Mouse (Mus musculus): ENCODE data around the gene Nsmce4a. TPM values are rescaled to one million over a fixed set of nuclear protein-coding genes. Genes with fewer than 3 reads are reported as not detected.
"Not testable (repeated sequence)": the region's sequence is repeated elsewhere in the genome, so short reads cannot be mapped to it uniquely, and the experiment has no call there.

The Nsmce4a gene
- total RNA-seq, 1 experiment from 2014 or later = 155 TPM

DNA sequence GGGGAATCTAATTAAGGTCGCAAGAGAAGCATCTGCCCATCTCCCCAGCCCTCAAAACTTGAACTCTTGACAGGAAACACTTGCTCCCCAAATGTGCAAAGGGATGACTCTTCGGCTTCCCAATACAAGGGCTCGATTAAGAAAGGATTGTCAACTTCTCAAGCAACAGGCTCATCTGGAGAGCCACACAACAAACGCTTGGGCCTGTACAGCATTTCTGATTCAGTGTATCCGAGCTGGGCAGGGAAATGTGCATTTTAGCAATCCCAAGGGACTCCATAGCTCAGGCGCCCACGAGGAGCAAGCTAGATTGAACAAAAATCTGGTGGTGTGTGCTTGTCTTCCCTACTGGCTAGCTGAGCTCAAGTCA, 26.5 kb downstream of the Nsmce4a start:
- no peak for ATAC-seq (replicated peaks; ENCODE audit: insufficient number of reproducible peaks, low FRiP score, low TSS enrichment, poor library complexity, severe bottlenecking)

DNA sequence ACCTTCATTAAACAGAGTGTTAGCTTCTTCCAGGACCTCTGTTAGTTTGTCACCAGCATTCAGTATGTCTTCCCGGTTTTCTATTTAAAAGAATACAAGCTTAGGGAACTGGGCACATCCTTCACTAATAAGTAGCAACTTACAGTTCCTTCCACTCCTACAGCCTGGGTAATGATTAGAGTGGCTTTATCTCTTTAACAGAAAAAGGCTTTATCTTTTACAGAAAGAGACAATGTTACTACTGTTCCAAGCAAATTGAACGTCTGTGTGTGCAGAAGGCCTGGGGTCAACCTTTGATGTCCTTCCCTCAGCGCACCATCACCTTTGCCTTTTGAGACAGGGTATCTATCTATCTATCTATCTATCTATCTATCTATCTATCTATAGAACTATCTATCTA, 27.0 kb downstream of the Nsmce4a start:
- no peak for ATAC-seq (replicated peaks; ENCODE audit: insufficient number of reproducible peaks, low FRiP score, low TSS enrichment, poor library complexity, severe bottlenecking)

DNA sequence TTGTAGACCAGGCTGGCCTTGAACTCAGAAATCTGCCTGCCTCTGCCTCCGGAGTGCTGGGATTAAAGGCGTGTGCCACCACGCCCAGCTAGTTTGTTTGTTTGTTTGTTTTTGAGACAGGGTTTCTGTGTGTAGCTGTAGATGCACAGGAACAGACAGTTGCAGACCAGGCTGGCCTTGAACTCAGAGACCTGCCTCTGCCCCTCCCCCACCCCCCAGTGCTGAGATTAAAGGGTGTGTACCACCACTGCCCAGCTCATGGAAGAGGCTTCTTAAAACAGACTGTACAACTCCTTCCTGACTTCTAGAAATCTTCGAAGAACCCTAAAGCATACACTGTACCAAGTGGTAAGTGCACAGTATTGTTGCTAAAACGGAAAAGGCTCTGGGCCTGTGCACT, 27.5 kb downstream of the Nsmce4a start:
- ATAC-seq (replicated peaks; ENCODE audit: insufficient number of reproducible peaks, low FRiP score, low TSS enrichment, poor library complexity, severe bottlenecking) = no peak

DNA sequence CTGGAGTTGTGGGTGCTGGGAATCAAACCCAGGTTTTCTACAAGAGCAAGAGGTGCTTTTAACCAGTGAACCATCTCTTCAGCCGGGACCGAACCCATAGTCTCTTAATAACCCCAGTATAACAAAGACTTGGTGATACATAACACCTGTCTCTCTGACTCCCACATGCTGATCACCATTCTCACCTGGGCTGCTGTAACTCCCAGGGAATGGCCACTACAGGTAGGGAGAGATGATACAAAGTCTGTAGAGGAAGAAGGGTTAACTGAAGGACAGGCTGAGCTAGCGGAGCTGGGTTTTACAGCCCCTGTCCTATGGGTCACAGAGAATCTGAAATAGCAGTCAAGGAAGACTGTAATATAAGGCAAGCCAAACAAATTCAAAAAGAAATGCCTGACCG, 29.7 kb downstream of the Nsmce4a start:
- ATAC-seq (replicated peaks; ENCODE audit: insufficient number of reproducible peaks, low FRiP score, low TSS enrichment, poor library complexity, severe bottlenecking) = no peak

DNA sequence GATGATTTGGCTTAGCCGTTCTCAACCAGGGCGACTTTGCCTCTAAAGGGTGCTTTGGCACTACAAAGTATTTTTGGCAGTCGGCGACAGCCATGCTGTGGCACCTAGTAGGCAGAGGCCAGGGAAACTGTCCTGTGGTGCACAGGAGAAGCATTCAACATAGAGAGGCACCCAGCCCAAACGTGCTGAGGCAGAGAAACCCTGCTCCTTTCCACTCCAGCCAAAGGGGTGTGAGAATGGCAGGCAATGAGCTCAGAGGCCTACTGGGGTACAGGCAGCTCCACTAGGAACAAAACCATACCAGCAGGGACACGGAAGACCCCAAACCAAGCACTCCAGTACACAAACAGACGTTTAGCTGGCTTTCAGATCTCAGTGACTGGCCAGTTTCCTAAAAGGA, 32.7 kb downstream of the Nsmce4a start:
- no peak for ATAC-seq (replicated peaks; ENCODE audit: insufficient number of reproducible peaks, low FRiP score, low TSS enrichment, poor library complexity, severe bottlenecking)

DNA sequence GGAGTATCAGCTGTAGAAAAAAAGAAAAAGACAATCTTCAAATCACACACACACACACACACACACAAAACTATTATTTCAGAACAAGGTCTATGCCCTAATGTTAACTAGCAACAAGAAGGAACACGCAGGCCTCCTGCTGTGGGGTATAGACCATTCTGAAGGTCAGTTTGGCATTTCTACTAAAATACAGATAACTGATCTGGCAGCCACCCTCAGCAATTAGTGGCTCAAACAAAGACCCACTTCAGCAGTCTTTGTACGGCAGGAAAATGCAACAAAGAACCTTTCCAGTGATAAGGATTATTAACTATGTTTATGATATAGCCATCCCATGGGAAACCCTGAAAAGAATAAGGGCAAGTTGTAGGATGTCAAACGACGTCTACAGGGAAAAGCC, 35.9 kb downstream of the Nsmce4a start:
- no peak for ATAC-seq (replicated peaks; ENCODE audit: insufficient number of reproducible peaks, low FRiP score, low TSS enrichment, poor library complexity, severe bottlenecking)

DNA sequence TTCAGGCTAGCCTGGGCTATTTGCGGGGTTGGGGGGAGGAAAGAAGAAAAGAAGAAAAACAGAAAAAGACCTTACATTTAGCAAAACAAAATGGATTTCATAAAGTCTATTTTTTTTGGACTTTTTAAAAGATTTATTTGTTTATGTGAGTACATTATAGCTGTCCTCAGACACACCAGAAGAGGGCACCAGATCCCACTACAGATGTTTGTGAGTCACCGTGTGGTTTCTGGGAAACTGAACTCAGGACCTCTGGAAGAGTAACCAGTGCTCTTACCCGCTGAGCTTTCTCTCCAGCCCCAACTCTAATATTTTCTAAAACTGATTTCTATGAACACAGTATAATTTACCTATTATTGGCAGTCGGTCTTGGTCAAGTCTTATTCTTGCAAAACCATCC, 37.7 kb downstream of the Nsmce4a start:
- no peak for ATAC-seq (replicated peaks; ENCODE audit: insufficient number of reproducible peaks, low FRiP score, low TSS enrichment, poor library complexity, severe bottlenecking)

DNA sequence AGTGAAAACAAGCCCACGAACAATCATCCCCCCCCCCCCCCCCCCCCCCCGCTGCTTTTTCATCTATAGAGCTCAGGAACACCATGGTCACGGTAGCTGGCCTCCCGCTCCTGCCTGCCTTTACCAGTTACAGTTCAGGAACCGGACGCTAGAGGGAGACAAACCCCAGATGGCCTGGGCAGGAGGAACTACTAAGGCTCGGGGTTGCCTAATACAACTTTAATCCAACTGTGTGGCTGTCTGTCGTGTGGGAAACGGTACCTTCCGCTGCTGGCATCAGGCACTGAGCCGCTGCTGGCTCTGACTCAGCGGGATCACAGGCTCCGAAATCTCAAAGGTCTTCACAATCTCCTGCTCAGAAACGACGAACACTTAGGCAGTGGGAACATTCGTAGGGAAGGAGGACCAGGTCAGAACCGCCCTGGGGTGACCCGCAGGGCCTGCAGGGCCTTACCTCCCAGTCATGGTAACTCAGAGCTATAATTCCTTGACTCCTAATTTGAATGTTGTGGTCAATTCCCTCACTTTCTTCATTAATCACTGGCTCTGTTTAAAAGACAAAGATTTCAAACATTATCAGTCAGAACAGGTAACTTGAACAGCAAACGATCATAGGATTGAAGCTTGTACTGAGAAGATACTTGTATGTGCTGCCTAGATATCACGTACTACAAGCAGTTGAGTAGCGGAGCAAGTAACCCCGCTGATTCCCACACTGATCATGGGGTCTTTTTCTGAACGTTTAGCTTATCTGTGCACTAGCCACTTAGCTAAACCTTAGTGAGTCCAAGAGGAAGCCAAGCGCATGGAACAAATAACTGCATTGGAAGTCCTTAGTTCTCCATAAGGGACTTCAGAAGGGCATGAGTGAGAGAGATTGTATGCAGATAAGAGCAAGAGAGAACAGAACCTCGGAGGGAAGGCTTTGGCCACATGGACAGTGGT, 39.3 kb downstream of the Nsmce4a start:
- peak; percentile 100 for ATAC-seq (replicated peaks; ENCODE audit: insufficient number of reproducible peaks, low FRiP score, low TSS enrichment, poor library complexity, severe bottlenecking)

DNA sequence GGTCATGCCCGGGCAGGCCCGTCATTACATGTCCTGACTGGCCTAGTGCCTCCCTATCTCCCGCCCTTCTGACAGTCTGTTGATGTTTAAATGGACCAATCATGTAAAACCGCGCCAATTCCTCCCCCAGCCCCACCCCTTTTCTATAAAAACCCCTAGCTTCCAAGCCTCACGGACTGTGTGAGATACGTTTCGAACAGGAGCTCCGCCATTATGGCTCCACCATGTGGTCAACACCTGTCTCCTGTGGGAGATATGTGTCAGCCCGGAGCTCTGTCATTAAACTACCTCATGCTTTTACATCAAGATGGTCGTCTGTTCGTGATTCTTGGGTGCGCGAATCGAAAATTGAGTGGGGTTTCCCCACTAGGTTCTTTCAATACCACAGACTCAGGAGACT, 41.8 kb downstream of the Nsmce4a start:
- not testable (repeated sequence) for ATAC-seq (replicated peaks; ENCODE audit: insufficient number of reproducible peaks, low FRiP score, low TSS enrichment, poor library complexity, severe bottlenecking)

DNA sequence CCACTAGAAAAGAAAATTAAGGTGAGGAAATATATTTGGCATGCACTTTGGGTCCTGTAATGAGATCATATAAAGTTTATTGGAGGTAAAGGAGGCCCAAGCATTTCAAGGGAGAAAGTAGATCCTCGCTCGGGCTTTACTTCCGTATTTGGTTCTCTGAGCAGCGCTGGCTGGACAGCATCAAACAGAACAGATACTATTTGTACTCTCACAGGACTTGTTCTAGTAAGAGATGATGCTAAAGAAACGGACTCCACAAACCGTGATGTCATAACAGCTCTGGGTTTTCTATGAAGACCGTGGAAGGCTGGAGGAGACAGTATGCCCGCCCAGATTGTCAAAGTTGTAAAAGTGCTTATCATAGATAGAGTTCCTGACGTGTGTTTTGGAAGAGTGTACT, 45.6 kb downstream of the Nsmce4a start:
- ATAC-seq (replicated peaks; ENCODE audit: insufficient number of reproducible peaks, low FRiP score, low TSS enrichment, poor library complexity, severe bottlenecking) = no peak

DNA sequence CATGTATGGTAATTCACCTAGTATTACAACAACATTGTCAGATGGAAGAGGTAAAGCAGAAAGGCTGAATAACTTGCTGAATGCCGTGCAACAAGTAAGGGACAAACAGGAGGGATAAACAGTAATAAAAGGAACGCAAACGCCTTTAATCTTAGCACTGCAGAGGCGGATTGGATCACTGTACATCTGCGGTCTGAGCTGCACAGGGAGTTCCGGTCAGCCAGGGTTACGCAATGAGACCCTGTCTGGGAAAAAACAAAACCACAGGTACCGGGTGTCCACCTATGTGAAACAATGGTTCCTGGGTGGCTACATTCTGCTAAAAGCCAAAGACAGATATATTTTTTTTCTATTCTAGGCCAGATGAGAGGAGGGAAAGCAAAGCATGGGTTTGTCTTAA, 49.5 kb downstream of the Nsmce4a start:
- ATAC-seq (replicated peaks; ENCODE audit: insufficient number of reproducible peaks, low FRiP score, low TSS enrichment, poor library complexity, severe bottlenecking) = no peak

DNA sequence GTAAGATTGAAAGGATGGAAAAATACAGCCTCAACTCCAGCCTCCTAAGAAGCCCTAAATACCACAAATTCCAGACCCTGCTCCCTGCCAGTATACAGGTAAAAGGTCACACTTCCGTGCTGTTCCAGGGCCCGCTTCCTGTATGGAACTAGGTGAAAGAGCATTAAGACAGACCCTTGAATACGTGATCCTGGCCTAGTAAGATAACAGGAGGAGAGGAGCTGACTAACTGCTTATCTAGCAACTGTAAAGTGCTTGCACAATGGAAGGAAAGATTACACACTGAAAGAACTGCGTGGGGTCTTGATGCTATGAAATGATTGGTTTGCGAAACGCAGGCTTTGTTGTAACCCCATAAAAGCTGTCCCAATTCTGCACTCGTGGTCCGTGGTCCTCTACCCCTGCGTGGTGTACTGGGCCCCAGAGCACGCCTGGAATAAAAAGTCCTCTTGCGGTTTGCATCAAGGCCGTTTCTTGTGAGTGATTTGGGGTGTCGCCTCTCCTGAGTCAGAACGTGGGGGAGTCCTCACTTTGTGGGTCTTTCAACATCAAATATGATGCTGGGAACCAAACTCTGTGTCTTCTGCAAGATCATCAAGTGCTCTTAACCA, 52.0 kb downstream of the Nsmce4a start:
- no peak for ATAC-seq (replicated peaks; ENCODE audit: insufficient number of reproducible peaks, low FRiP score, low TSS enrichment, poor library complexity, severe bottlenecking)

DNA sequence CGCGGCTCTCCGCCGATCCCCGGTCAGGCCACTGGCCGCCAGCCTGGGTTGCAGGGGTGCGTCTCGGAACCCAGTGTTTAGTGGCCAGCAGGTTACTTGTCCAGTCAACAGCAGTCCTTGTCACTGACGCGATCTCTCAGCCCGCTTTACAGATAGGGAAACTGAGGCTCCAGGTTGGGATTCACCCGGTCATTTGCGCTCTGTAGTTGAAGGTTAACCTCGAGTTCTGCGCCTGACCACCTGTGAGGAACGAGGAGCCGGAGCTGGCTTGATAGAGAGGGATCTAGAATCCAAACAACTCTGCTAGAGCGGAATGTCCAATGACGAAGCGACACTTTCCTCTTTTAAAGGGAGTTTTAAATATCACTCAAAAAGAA, 52.9 kb downstream of the Nsmce4a start, which contains the start of gene Ate1:
Gene Ate1 (minus strand): TSS at position 321 of the 377 bp plus-strand sequence.
- no peak for ATAC-seq (replicated peaks; ENCODE audit: insufficient number of reproducible peaks, low FRiP score, low TSS enrichment, poor library complexity, severe bottlenecking)

DNA sequence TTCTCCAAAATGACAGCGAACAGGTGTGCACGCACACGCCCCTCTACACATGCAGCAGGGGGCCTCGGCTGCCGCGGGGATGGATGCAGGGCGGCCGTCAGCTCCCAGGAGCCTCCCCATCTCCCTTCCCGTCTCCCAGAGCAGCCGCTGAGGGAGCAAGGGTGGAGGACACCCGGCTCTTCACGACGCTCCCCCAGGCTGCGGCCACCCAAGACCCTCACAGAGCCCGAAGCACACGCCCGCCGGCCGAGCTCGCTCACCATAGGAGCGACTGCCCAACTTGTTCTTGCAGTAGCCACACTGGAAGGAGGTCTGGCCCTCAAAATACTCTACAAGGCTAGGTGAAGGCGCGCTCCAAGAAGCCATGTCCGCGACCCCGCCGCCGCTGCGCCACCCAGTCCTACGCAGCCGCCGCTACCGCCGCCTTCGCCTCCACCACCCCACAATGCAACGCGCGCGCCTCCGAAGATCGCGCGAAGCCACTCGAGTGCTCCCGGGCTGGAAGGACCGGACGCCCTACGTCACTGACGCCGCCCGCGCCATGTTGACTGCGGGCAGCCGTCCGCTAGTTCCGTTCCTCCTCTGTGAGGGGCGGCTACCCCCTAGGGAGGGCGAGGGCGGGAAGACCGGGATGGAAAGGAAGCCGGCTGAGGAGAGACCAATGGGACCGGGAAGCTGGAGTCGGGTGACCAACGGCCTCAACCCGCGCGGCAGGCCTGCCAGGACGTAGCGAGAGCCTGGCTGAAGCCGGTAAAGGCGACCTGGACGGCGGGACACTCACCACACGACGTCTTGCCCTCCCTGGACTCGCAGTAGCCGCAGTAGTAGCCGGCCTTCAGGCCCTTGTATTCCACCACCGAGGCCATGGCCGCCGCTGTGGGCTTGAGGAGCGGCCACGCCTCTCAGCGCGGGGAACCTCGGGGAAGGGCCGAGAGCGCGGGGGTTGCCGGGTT, 53.5 kb downstream of the Nsmce4a start:
- ATAC-seq (replicated peaks; ENCODE audit: insufficient number of reproducible peaks, low FRiP score, low TSS enrichment, poor library complexity, severe bottlenecking) = peak; percentile 93

DNA sequence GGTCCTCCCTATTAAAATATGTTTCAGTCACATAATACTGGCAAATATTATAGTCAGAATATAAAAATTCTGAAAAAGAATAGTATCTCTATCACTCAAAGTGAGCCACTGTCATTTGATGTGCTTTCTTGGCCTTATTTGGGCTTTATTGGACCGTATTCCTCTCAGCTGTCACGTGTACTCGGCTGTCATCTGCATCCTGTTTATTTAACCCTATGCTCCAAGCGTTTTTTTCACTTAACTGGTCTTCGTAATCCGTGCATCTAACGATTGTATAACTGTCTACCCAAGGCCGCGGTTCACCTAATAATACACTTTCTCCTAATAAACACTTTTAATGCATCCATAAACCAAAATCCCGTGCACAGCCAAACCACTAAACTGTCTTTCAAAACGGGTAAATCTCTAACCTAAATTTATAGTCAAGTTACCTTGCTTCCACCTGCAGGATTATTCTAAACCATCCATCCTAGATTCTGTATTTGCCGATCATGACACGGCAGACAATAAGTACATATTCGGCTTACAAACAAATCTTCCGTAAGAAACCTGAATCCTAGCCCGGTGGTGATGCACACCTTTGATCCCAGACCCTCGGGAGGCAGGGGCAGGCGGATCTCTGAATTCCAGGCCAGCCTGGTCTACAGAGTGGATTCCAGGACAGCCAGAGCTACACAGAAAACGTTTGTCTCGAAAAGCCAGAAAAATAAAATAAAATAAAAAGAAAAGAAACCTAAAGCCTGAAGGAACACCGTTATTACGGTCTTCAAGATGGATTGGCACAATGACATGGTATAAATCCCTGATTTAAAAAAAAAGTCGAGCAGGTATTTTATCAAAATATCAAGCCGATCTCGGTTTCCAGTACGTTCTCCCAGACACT, 54.5 kb downstream of the Nsmce4a start:
- no peak for ATAC-seq (replicated peaks; ENCODE audit: insufficient number of reproducible peaks, low FRiP score, low TSS enrichment, poor library complexity, severe bottlenecking)

DNA sequence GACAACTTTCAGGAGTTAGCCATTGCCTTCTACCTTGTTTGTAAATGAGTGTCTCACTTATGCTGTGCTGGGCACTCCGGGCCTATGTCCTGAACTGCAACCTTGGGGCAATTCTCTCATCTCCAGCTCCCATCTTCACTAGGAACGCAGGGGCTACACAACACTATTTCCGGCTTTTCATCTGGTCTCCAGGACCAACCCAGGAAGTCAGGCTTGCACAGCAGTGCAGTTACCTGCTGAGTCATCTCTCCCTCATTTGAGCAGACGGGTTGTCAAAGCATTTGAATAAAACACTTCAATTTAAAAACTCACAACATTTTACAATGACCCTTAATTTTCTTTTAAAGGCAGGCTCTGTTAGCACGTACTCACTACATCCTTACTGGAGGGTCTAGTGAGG, 62.7 kb downstream of the Nsmce4a start:
- no peak for ATAC-seq (replicated peaks; ENCODE audit: insufficient number of reproducible peaks, low FRiP score, low TSS enrichment, poor library complexity, severe bottlenecking)

DNA sequence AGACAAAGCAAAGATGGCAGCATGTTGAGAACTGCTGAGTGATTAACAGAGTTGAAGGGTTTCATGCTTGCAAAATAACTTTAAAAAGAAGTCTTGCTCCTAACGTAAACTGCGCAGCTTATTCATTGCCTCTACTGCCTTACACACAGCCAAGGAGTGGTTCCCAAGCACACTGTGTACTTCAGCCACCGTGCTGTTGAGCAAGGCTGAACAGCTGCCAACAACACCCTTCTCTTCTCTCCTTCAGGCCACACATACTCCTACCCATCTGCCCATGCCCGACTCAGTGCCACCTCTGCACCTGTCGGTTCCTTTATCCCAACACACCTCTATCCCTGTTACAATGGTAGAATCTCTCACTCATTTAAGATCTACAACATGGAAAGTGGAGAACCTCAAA, 69.9 kb downstream of the Nsmce4a start:
- no peak for ATAC-seq (replicated peaks; ENCODE audit: insufficient number of reproducible peaks, low FRiP score, low TSS enrichment, poor library complexity, severe bottlenecking)

DNA sequence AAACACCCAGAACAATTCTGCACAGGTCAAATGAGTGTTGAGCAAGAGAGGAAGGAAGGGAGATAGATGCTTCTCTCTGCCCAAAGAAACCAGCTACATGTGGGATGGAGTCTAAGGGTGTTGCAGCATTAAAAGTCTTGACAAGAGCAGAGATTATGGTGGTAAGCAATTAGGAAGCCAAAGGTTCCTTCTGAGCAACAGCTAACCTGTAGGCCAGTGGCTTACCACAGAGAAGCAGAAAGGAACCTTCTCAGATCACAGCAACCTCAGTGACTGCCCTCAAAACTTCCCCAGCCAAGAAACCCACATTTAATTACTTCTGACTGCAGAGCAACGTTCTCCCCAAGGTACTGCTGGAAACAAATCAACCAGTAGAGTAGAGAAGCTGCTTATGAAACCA, 71.4 kb downstream of the Nsmce4a start:
- ATAC-seq (replicated peaks; ENCODE audit: insufficient number of reproducible peaks, low FRiP score, low TSS enrichment, poor library complexity, severe bottlenecking) = no peak
